Mouse (Mus musculus) spleen, adult 2 months (tissue): ENCODE data around the gene Ppp1r9b.

ENCODE experiments used
- CTCF ChIP-seq: fragments of 200-500 bp; IDR thresholded peaks from 2 replicates; pipeline ENCODE4 v1.5.1; 2011; ENCODE audit warnings: mild to moderate bottlenecking, inconsistent platforms; ENCODE audit not compliant: insufficient read depth, insufficient read length, insufficient replicate concordance; ENCODE audit errors: extremely low read depth
- POLR2A ChIP-seq: fragments of 200-500 bp; IDR thresholded peaks from 2 replicates; pipeline ENCODE4 v1.6.1; 2011; ENCODE audit warnings: low read depth, low read length, inconsistent platforms

GRCm38 (mm10) chr11:95043608-95044007 is 52.8 kb downstream of the Ppp1r9b start:
- no peak for TF ChIP-seq CTCF
- no peak for TF ChIP-seq POLR2A
